Mouse (Mus musculus) cerebellum, adult 9-10 months (tissue): ENCODE measurements around the gene Scamp3.
"Not testable (repeated sequence)": the region's sequence is repeated elsewhere in the genome, so short reads cannot be mapped to it uniquely, and the experiment has no call there.

Experiments used
- DNase-seq: peaks from one replicate; pipeline ENCODE4 v3.0.0; 2022

Gene Scamp3

DNA sequence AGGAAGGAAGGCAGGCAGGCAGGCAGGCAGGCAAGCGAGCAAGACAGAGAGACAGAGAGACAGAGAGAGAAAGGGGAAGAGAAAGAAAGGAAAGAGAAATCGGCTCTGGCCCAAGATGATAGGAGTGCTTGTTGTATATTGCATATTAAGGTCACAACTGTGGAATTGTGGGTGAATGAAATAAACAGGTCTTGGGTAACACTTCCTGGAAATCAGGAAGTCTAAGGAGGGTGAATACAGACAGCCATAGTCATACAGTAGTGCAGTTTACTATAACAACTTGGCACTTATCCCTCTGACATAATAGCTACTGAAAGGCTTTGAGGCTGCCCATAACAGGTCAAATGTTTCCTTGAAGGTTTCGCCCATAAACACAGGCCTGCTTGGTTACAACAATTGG is 22.6 kb downstream of the Scamp3 start:
- DNase-seq = no peak

GRCm38 (mm10) chr3:89202253-89203141 is 25.2 kb downstream of the Scamp3 start, which contains the start of gene Gba:
Gba (plus strand) TSS chr3:89202928.
- DNase-seq = peak; percentile 90

GRCm38 (mm10) chr3:89203142-89203514 is 25.9 kb downstream of the Scamp3 start:
- no peak for DNase-seq

- DNase-seq = no peak
Observed at GRCm38 (mm10) chr3:89206079-89206478, 28.8 kb downstream of the Scamp3 start.

GRCm38 (mm10) chr3:89206695-89207094 is 29.4 kb downstream of the Scamp3 start:
- no peak for DNase-seq

DNA sequence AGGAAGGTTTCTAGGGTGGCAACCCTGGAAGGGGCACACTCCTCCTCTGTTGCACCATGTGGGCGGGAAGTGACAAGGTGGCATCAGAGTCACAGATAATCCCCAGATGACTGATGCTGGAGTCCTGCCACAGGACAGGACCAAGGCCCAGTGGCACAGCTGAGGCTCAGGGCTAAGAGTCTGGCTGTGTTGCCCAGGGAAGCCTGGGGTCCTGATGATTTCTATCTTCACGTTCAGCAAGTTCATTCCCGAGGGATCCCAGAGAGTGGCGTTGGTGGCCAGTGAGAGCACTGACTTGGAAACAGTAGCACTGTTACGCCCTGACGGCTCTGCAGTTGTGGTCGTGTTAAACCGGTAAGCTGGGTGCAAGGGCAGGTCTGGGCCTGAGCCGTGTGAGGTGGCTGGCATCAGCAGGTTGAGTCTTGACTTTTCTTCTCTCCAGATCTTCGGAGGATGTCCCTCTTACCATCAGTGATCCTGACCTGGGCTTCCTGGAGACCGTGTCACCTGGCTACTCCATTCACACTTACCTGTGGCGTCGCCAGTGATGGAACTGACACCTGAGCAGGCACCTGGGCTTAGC is 30.9 kb downstream of the Scamp3 start:
- DNase-seq = no peak

DNA sequence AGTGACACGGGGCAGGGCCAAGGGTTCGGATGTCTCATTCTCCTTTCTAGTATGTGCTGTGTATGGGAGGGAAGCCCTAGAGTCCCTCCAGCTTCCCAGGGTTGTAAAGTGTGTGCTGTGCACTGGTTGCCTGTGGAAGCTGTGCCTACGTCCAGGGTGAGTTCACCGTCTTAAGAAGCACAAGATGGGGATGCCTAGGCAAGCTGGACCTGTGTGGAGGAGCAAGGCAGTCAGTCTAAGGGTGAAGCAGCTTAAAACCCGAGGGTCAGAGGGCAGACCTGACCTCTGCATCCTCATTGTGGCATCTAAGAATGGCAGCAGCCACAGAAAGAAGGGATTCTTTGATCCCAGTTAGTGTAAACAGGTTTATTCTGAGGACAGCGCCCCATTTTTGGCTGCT is 31.5 kb downstream of the Scamp3 start:
- DNase-seq = no peak

DNA sequence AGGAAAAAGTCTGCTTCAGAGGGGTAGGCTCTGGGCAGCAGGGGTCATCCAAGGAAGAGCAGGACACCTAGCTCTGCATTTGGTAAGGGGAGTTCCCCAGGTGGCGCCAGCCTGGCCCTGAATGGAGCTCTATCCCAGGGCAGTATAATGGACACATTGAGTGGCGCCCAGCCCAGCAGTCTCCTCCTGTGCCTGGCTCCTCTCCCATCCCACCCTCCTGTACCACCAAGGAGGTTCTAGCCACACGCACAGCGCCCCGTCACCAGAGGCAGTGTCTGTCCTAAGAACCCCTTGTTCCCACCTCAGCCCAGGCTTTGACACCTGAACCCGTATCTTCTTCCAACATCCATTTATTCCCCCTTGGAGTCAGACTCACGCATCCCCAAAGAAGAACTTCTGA is 32.5 kb downstream of the Scamp3 start:
- DNase-seq = no peak

DNA sequence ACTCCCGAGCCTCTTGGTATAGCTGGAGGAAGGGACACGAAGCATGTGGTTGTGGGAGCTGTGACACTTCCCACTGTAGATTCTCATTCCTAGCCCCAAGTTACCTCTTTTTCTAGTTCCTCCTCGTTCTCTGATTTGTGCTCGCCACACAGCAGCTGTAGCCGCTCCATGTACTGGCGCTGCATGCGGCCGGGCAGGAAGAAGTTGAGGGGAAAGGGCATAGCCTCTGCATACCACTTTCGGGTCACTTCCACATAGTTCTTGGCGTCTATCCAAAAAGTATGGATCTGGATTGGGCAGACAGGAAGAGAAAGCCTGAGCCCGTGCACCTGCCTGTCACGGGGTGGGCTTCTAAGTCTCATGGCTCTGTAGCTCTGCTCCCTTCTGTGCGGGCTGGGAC is 32.9 kb downstream of the Scamp3 start:
- DNase-seq = no peak

DNA sequence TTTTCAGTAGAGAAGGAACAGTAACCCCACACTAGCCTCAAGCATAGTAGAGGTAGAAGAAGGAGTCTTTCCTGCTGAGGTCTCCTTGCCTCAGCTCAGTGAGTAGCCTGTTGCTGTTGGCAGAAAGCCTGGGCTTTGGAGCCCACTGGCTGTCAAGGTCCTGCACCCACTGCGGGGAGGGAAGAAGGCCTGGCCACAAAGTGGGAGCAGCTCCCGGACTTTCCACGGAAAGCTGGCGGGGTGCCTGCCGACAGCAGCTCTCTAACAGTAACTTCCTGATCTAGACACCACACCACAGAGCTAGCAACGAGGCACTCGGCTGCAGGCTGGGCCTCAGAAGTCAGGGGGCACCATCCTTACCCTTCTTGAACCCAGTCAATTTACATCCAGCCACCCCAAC is 33.5 kb downstream of the Scamp3 start:
- DNase-seq = no peak

- DNase-seq = peak; percentile 86
Observed at GRCm38 (mm10) chr3:89213803-89214530, 36.7 kb downstream of the Scamp3 start.

DNA sequence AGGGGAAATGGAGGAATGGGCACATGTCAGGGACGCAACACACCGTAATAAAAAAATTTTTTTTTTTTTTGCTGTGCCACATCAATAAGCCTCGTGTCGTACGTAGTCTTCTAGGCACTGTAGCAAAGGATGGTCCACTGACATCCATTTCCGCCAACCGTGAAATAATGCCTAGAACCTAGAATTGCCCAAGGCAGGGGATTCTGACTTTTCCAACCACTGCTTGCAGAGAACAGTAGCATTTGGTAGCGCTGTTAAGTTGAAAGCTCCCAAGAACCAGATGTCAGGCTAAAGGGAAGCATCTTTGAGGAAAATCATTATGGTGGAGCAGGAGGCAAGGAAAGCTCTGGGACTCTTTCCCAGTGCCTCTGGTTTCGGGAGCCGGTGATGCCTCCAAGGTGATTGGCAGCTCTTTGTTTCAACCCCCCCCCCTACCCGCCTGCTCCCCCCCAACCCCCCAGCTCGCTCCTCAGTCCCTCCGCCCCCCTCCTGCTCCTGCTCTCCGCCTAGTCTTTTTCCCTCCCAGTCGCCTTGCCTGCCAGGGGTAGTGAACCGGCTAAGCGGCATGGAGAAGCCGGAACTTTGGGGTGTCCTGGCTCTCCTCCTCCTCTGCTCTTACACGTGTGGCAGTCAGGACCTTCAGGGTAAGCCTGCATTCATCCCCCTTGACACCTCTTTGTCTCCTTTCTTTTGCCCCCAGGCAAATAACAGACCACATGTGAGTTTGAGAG is 37.6 kb downstream of the Scamp3 start, which contains the start of gene Thbs3:
Gene Thbs3 (plus strand): TSS at position 500 of the 731 bp plus-strand sequence.
- no peak for DNase-seq

- peak; percentile 92 for DNase-seq
Observed at GRCm38 (mm10) chr3:89215853-89216252, 38.6 kb downstream of the Scamp3 start.

GRCm38 (mm10) chr3:89216407-89216806 is 39.1 kb downstream of the Scamp3 start:
- DNase-seq = not testable (repeated sequence)

GRCm38 (mm10) chr3:89218271-89218670 is 41.0 kb downstream of the Scamp3 start:
- no peak for DNase-seq

DNA sequence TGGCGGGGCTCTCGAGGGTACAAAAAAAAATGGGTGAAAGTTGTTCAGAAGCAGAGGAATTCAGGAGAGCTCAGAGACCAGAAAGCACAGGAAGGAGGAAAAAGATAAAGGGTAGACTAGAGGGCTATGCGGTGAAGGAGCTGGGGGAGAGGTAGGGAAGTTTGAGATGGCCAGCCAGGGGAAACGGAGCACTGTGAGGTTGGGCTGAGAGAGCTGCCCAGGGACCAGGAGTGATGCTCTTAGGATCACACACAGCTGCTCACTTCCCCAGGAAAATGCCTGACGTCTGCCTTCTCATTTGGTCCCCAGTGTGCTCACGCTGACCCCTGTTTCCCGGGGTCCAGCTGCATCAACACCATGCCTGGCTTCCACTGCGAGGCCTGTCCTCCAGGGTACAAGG is 42.3 kb downstream of the Scamp3 start:
- DNase-seq = no peak

- no peak for DNase-seq
Observed at GRCm38 (mm10) chr3:89221167-89221566, 43.9 kb downstream of the Scamp3 start.

- DNase-seq = no peak
Observed at GRCm38 (mm10) chr3:89224796-89225195, 47.5 kb downstream of the Scamp3 start.

DNA sequence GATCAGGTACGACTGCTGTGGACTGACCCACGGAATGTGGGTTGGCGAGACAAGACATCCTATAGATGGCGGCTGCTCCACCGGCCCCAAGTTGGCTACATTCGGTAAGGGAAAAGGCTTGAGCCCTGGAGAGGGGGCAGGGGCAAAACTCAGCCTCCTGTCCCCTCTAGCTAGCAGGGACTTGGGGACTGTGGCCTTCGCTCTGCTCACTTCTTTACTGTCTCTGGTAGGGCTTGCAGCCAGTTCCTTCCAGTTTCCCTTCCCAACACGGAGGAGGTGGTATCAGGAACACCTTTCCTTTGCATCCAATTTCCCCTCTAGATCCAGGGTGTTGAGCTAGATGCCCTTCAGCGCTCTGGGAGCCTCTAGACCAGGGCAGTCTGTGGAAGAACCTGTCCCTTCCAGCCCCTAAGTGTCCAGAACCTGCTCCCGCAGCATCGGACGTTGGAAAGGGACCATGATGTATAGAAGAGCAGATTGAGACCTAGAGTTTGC is 48.1 kb downstream of the Scamp3 start:
- no peak for DNase-seq

DNA sequence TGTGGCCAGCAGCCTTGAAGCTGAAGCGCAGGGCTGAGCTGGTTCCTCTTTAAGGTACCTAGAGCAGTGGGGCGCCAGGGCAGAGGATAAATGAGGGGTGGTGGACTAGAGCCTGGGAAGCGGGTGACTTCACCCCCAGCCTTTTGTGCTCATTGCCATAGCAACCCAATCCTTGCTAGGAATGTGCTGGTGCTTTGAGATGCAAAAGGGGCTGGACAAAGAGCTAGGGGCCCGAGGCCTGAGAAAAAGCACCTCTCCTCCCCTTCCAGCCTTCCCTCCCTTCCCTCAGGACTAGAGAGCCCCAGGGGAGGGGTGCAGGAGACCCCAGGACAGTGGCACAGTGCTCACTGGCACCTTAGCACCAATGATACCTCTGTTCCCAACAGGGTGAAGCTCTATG is 48.6 kb downstream of the Scamp3 start:
- DNase-seq = no peak

- DNase-seq = no peak
Observed at GRCm38 (mm10) chr3:89226361-89226760, 49.1 kb downstream of the Scamp3 start.

DNA sequence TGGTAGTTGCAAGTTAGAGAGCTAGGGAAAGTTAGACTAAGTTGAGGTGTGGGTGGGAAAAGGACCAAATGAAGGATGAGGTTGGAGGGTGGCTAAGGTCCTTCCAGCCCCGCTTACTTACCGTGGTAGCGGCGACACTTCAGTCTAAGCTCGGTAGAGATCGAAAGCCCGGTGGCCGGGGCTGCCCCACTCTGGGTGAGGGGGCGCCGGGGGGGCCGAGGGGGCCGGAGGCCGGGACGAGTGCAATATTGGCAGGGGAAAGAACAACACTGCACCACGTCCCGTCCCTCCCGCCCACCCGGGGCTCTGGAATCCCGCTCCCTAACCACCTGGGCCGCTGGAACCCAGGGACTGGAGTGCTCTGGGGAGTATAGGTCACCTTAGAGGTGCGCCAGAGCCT is 49.6 kb downstream of the Scamp3 start, which contains the start of gene Mtx1:
Gene Mtx1 (minus strand): TSS at position 189 of the 400 bp plus-strand sequence.
- DNase-seq = no peak
